Mouse (Mus musculus): ENCODE measurements around the gene Bcar1.

- TF ChIP-seq EP300 (IDR thresholded peaks at IDR 0.05; ENCODE audit: low read depth), result no peak
- TF ChIP-seq CTCF (IDR thresholded peaks at IDR 0.05; ENCODE audit: low read depth), result no peak
These were observed 18.3 kb downstream of the Bcar1 start for GRCm38 (mm10) chr8:111725341-111725740.
